10 mouse cellular contexts compared by ENCODE assay signal in genomic region chr5:4961636-4962035, GRCm38 (mm10).
DNase-seq lines count a peak whose midpoint lies in the region; ATAC-seq lines count a peak whose summit lies in the region.
"Had no signal": no experiment of that assay in that cellular context is flagged by ENCODE, and none has a peak within 500 bp of the region (broad histone marks: within the 10 kb centered on the region; RNA-seq: fewer than 3 reads in every experiment).

No protein-coding gene starts in this region.

- H3K27me3 ChIP-seq in forebrain, embryonic 15.5 days = no peaks in the 10 kb centered on the region
- H3K27me3 ChIP-seq in forebrain, embryonic 10.5 days (ENCODE audit: poor library complexity, severe bottlenecking) = no peaks in the 10 kb centered on the region
- H3K27me3 ChIP-seq: CH12.LX; heart, embryonic 13.5 days had no signal

- no peak overlapping the region for H3K27ac ChIP-seq in forebrain, embryonic 15.5 days (replicated peaks)
- no peak overlapping the region for H3K27ac ChIP-seq in forebrain, embryonic 10.5 days
- H3K27ac ChIP-seq: embryonic facial prominence, embryonic 10.5 days; heart, embryonic 13.5 days had no signal

- H3K4me2 ChIP-seq in forebrain, embryonic 15.5 days (replicated peaks) = no peak overlapping the region

- no peaks in the 10 kb centered on the region for H3K9me3 ChIP-seq in forebrain, embryonic 15.5 days
- H3K9me3 ChIP-seq in forebrain, embryonic 10.5 days = no peaks in the 10 kb centered on the region
- H3K9me3 ChIP-seq: embryonic facial prominence, embryonic 10.5 days; heart, embryonic 13.5 days had no signal

- no peaks in the 10 kb centered on the region for H3K36me3 ChIP-seq in forebrain, embryonic 15.5 days
- H3K36me3 ChIP-seq in forebrain, embryonic 10.5 days (replicated peaks) = no peaks in the 10 kb centered on the region
- H3K36me3 ChIP-seq: embryonic facial prominence, embryonic 10.5 days; heart, embryonic 13.5 days had no signal

- peaks cover 11% of the 10 kb centered on the region for H3K4me1 ChIP-seq in forebrain, embryonic 15.5 days
- H3K4me1 ChIP-seq in forebrain, embryonic 10.5 days = peaks cover 13% of the 10 kb centered on the region

- no peak overlapping the region for H3K4me3 ChIP-seq in forebrain, embryonic 15.5 days
- H3K4me3 ChIP-seq in forebrain, embryonic 10.5 days = no peak overlapping the region
- H3K4me3 ChIP-seq: embryonic facial prominence, embryonic 10.5 days; heart, embryonic 13.5 days had no signal

- H3K9ac ChIP-seq in forebrain, embryonic 15.5 days (replicated peaks) = no peak overlapping the region
- H3K9ac ChIP-seq: heart, embryonic 13.5 days had no signal

- 0 out of 2 replicates have a peak, but pooled peaks have one; percentile 5 for ATAC-seq in forebrain, embryonic 15.5 days (replicated peaks)

- 96% methylated on average over 1 of the region's 1 CpGs for WGBS in forebrain, embryonic 15.5 days
- 84% methylated on average over 1 of the region's 1 CpGs for WGBS in forebrain, embryonic 10.5 days

- no peak for DNase-seq in forebrain, embryonic 10.5 days (ENCODE audit: extremely low spot score, low spot score)
- peak; percentile 31 for DNase-seq in lung, postnatal 36 days
- no peak for DNase-seq in lung, postnatal 4 days
- peak; percentile 69 for DNase-seq in fibroblast of lung, adult 2 months (ENCODE audit: low read depth)
- DNase-seq in heart, adult 11 months = no peak
- DNase-seq in natural killer cell, adult 2 months (ENCODE audit: low spot score in 2 of 2) = no peak

Comparison
In these comparisons a context has a peak if more than half of its experiments do, and no peak if none do; other contexts are left out.
1. DNase-seq: peak in lung, postnatal 36 days (single experiment) and fibroblast of lung, adult 2 months (single experiment); none in forebrain, embryonic 10.5 days (single experiment), lung, postnatal 4 days (0 of 2), heart, adult 11 months (single experiment) and natural killer cell, adult 2 months (0 of 2).